Comparison of ENCODE assay signal across 23 mouse cellular contexts in the genomic region with DNA sequence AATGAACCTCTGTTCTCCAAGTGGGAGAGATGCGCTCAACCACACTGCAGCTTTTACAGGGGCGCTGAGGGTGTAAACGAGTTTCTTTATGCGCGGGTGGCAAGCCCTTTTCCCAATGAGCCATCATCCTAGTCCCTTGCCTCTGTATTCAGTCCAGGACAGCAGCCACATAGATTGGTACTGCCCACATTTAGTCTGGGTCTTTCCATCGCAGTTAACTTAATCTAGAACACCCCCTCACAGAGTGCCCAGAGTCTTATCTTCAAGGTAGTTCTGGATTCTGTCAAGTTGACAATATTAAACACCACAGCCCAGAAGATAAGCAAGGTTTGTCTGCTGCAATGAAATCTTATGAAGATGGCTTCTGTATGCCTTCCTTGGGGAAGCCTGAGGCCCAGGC.
DNase-seq lines count a peak whose midpoint lies in the region; ATAC-seq lines count a peak whose summit lies in the region.
"Had no signal": no experiment of that assay in that cellular context is flagged by ENCODE, and none has a peak within 500 bp of the region (broad histone marks: within the 10 kb centered on the region; RNA-seq: fewer than 3 reads in every experiment).

No protein-coding gene starts in this region.

- H3K27me3 ChIP-seq in heart, embryonic 15.5 days, result no peaks in the 10 kb centered on the region
- no peaks in the 10 kb centered on the region for H3K27me3 ChIP-seq in midbrain, embryonic 12.5 days
- no peaks in the 10 kb centered on the region for H3K27me3 ChIP-seq in midbrain, embryonic 14.5 days (ENCODE audit: control insufficient read depth, insufficient read depth, low read length)
- no peaks in the 10 kb centered on the region for H3K27me3 ChIP-seq in hindbrain, embryonic 14.5 days (ENCODE audit: control insufficient read depth, insufficient read depth, low read length)
- H3K27me3 ChIP-seq: embryonic facial prominence, embryonic 15.5 days; limb, embryonic 13.5 days; lung, embryonic 15.5 days had no signal

- H3K9ac ChIP-seq in heart, embryonic 15.5 days, result no peak overlapping the region
- H3K9ac ChIP-seq in midbrain, embryonic 12.5 days (replicated peaks), result no peak overlapping the region
- no peak overlapping the region for H3K9ac ChIP-seq in midbrain, embryonic 14.5 days (replicated peaks; ENCODE audit: low read length)
- no peak overlapping the region for H3K9ac ChIP-seq in hindbrain, embryonic 14.5 days
- H3K9ac ChIP-seq: embryonic facial prominence, embryonic 15.5 days; limb, embryonic 13.5 days; lung, embryonic 15.5 days had no signal

- no peak overlapping the region for H3K4me2 ChIP-seq in heart, embryonic 15.5 days
- H3K4me2 ChIP-seq in midbrain, embryonic 12.5 days (replicated peaks), result no peak overlapping the region
- H3K4me2 ChIP-seq in midbrain, embryonic 14.5 days (ENCODE audit: low read length), result no peak overlapping the region
- H3K4me2 ChIP-seq in hindbrain, embryonic 14.5 days (replicated peaks), result no peak overlapping the region
- H3K4me2 ChIP-seq: embryonic facial prominence, embryonic 15.5 days; limb, embryonic 13.5 days; liver, embryonic 11.5 days; lung, embryonic 15.5 days had no signal

- no peaks in the 10 kb centered on the region for H3K4me1 ChIP-seq in heart, embryonic 15.5 days (replicated peaks)
- peaks cover 19% of the 10 kb centered on the region for H3K4me1 ChIP-seq in midbrain, embryonic 12.5 days
- peaks cover 13% of the 10 kb centered on the region for H3K4me1 ChIP-seq in midbrain, embryonic 14.5 days (ENCODE audit: control insufficient read depth, insufficient read depth, low read length)
- peaks cover 12% of the 10 kb centered on the region; the same call in 1 of the 2 replicates for H3K4me1 ChIP-seq in hindbrain, embryonic 14.5 days (replicated peaks; ENCODE audit: control insufficient read depth, insufficient read depth, low read length)
- H3K4me1 ChIP-seq: embryonic facial prominence, embryonic 15.5 days; limb, embryonic 13.5 days had no signal

- ATAC-seq in heart, embryonic 15.5 days (replicated peaks; ENCODE audit: insufficient number of reproducible peaks, insufficient read depth, low FRiP score, low read depth), result peak; percentile 58; the same call in 1 of the 2 replicates
- no peak for ATAC-seq in midbrain, embryonic 12.5 days (ENCODE audit: low FRiP score, low read depth)
- ATAC-seq in midbrain, embryonic 14.5 days (ENCODE audit: low FRiP score, low TSS enrichment), result no peak
- no peak for ATAC-seq in hindbrain, embryonic 14.5 days (ENCODE audit: low FRiP score)
- ATAC-seq: CD4-positive, CD25-positive, alpha-beta regulatory T cell, adult 4 months; intestine, embryonic 16.5 days had no signal

- no peak for DNase-seq in heart, adult 8-10 months (ENCODE audit: low spot score)
- DNase-seq in midbrain, embryonic 14.5 days, result no peak
- DNase-seq in hindbrain, embryonic 14.5 days (ENCODE audit: low spot score), result no peak
- DNase-seq in spleen, adult 18-20 months, result no peak
- DNase-seq in spleen, postnatal 10 days (ENCODE audit: low spot score in 2 of 2), result no peak
- DNase-seq: adrenal gland, postnatal 36 days; gastrocnemius, postnatal 10 days; kidney, adult 8-10 months; kidney, postnatal 4 days; lung, postnatal 36 days; thymus, adult 2 months; thymus, postnatal 36 days had no signal

- H3K27ac ChIP-seq in heart, embryonic 15.5 days, result no peak overlapping the region
- H3K27ac ChIP-seq in midbrain, embryonic 12.5 days (replicated peaks), result peak overlapping the region; percentile 11; the same call in 1 of the 2 replicates
- H3K27ac ChIP-seq in midbrain, embryonic 14.5 days (replicated peaks; ENCODE audit: low read depth, low read length), result no peak overlapping the region
- H3K27ac ChIP-seq in hindbrain, embryonic 14.5 days, result peak overlapping the region; percentile 49; the same call in 1 of the 2 replicates
- H3K27ac ChIP-seq: embryonic facial prominence, embryonic 10.5 days; embryonic facial prominence, embryonic 15.5 days; kidney, postnatal 0 days; limb, embryonic 13.5 days; lung, embryonic 15.5 days had no signal

- no peak overlapping the region for H3K4me3 ChIP-seq in heart, embryonic 15.5 days
- H3K4me3 ChIP-seq in midbrain, embryonic 12.5 days, result no peak overlapping the region
- H3K4me3 ChIP-seq in midbrain, embryonic 14.5 days (replicated peaks; ENCODE audit: low read depth, low read length), result no peak overlapping the region
- no peak overlapping the region for H3K4me3 ChIP-seq in hindbrain, embryonic 14.5 days (replicated peaks; ENCODE audit: low read length)
- H3K4me3 ChIP-seq: embryonic facial prominence, embryonic 10.5 days; embryonic facial prominence, embryonic 15.5 days; limb, embryonic 13.5 days; lung, embryonic 15.5 days; megakaryocyte, embryonic 14.5 days had no signal

- H3K36me3 ChIP-seq in heart, embryonic 15.5 days, result no peaks in the 10 kb centered on the region
- H3K36me3 ChIP-seq in midbrain, embryonic 12.5 days, result no peaks in the 10 kb centered on the region
- H3K36me3 ChIP-seq in midbrain, embryonic 14.5 days (ENCODE audit: control insufficient read depth, insufficient read depth, low read length), result no peaks in the 10 kb centered on the region
- H3K36me3 ChIP-seq in hindbrain, embryonic 14.5 days (replicated peaks; ENCODE audit: control insufficient read depth, insufficient read depth), result no peaks in the 10 kb centered on the region
- H3K36me3 ChIP-seq: embryonic facial prominence, embryonic 10.5 days; embryonic facial prominence, embryonic 15.5 days; limb, embryonic 13.5 days; lung, embryonic 15.5 days had no signal

- no peaks in the 10 kb centered on the region for H3K9me3 ChIP-seq in heart, embryonic 15.5 days (replicated peaks)
- H3K9me3 ChIP-seq in midbrain, embryonic 12.5 days, result no peaks in the 10 kb centered on the region
- no peaks in the 10 kb centered on the region for H3K9me3 ChIP-seq in midbrain, embryonic 14.5 days (ENCODE audit: control insufficient read depth, low read length)
- H3K9me3 ChIP-seq in hindbrain, embryonic 14.5 days (ENCODE audit: control insufficient read depth, low read length), result 0 out of 2 replicates have a peak, but pooled peaks cover 3% of the 10 kb centered on the region
- H3K9me3 ChIP-seq: embryonic facial prominence, embryonic 10.5 days; embryonic facial prominence, embryonic 15.5 days; lung, embryonic 15.5 days; megakaryocyte, embryonic 14.5 days had no signal

- 68% methylated on average over 6 of the region's 6 CpGs for WGBS in heart, embryonic 15.5 days
- 85% methylated on average over 6 of the region's 6 CpGs for WGBS in midbrain, embryonic 12.5 days
- WGBS in midbrain, embryonic 14.5 days, result 81% methylated on average over 6 of the region's 6 CpGs
- WGBS in hindbrain, embryonic 14.5 days, result 73% methylated on average over 6 of the region's 6 CpGs

Comparison
In these comparisons a context has a peak if more than half of its experiments do, and no peak if none do; other contexts are left out.
1. H3K27ac ChIP-seq: peak in midbrain, embryonic 12.5 days (single experiment) and hindbrain, embryonic 14.5 days (single experiment); none in heart, embryonic 15.5 days (single experiment) and midbrain, embryonic 14.5 days (single experiment).